Mouse (Mus musculus) midbrain, embryonic 14.5 days (tissue): ENCODE data around the gene Ric1. TPM values are rescaled to one million over a fixed set of nuclear protein-coding genes. Genes with fewer than 3 reads are reported as not detected.

Source experiments
- ATAC-seq: fragments of 200-750 bp; cut with Nextera tagmentation; 2 replicates; pipeline ENCODE4 v1.8.0; 2017; ENCODE audit warnings: moderate number of reproducible peaks, moderate library complexity; ENCODE audit not compliant: low FRiP score, low TSS enrichment
- DNase-seq: peaks from one replicate; pipeline ENCODE4 v3.0.0-alpha.2; 2015
- H3K27ac ChIP-seq: fragments of 300-500 bp; sonication (generic); replicated peaks from 2 replicates; pipeline ENCODE4 v1.5.1; 2014; ENCODE audit warnings: mild to moderate bottlenecking, low read depth, low read length, moderate library complexity
- H3K27me3 ChIP-seq: fragments of 300-500 bp; sonication (generic); 2 replicates; pipeline ENCODE4 v1.6.1; 2014; ENCODE audit warnings: low read length, control low read depth, mixed read lengths; ENCODE audit not compliant: control insufficient read depth, insufficient read depth
- H3K36me3 ChIP-seq: fragments of 300-500 bp; sonication (generic); 2 replicates; pipeline ENCODE4 v1.6.1; 2014; ENCODE audit warnings: low read length, control low read depth; ENCODE audit not compliant: control insufficient read depth, insufficient read depth
- H3K4me1 ChIP-seq: fragments of 300-500 bp; sonication (generic); 2 replicates; pipeline ENCODE4 v1.6.1; 2014; ENCODE audit warnings: mild to moderate bottlenecking, antibody characterized with exemption, low read length, control low read depth; ENCODE audit not compliant: control insufficient read depth, insufficient read depth
- H3K4me2 ChIP-seq: fragments of 300-500 bp; sonication (generic); 2 replicates; pipeline ENCODE4 v1.6.1; 2014; ENCODE audit warnings: mild to moderate bottlenecking, low read length, moderate library complexity
- H3K4me3 ChIP-seq: fragments of 300-500 bp; sonication (generic); replicated peaks from 2 replicates; pipeline ENCODE4 v1.5.1; 2014; ENCODE audit warnings: low read depth, low read length
- H3K9ac ChIP-seq: fragments of 300-500 bp; sonication (generic); replicated peaks from 2 replicates; pipeline ENCODE4 v1.6.1; 2014; ENCODE audit warnings: mild to moderate bottlenecking, low read length, moderate library complexity
- H3K9me3 ChIP-seq: fragments of 300-500 bp; sonication (generic); 2 replicates; pipeline ENCODE4 v1.6.1; 2016; ENCODE audit warnings: low read length, control low read depth, mixed read lengths; ENCODE audit not compliant: control insufficient read depth
- WGBS: fragments of 180-500 bp; shearing (Covaris S2); extraction: QIAGEN DNeasy Blood & Tissue Kit; methylation state at CpG from one replicate; pipeline ENCODE4 v1.1.7; 2014; 5-methylcytosine and 5-hydroxymethylcytosine counted together
- polyA plus RNA-seq: library from polyadenylated mRNA; unstranded; fragments of >200 nt; fragmentation: Nextera tagmentation; extraction: Ambion mirVana; gene quantifications from 2 replicates; pipeline ENCODE4 v1.2.1, GENCODE M21; 2014

The Ric1 gene
- polyA plus RNA-seq, 1 experiment from 2014 or later, result 17.7 TPM

GRCm38 (mm10) chr19:29653768-29654265 lies 131.7 kb downstream of the Ric1 start:
- no peak overlapping the region for H3K4me3 ChIP-seq
- no peak overlapping the region for H3K27ac ChIP-seq
- no peak overlapping the region for H3K4me2 ChIP-seq
- ATAC-seq (no peak), DNase-seq (no peak)
- no peaks in the 10 kb centered on the region for H3K9me3 ChIP-seq
- no peaks in the 10 kb centered on the region for H3K27me3 ChIP-seq
- H3K4me1 ChIP-seq, result no peaks in the 10 kb centered on the region
- WGBS, result 83% methylated on average over 9 of the region's 9 CpGs
- H3K9ac ChIP-seq, result no peak overlapping the region
- no peaks in the 10 kb centered on the region for H3K36me3 ChIP-seq

- H3K36me3 ChIP-seq, result no peaks in the 10 kb centered on the region
- whole genome bisulfite sequencing, result 38% methylated on average over 6 of the region's 6 CpGs
- DNase-seq, result no peak
- H3K9me3 ChIP-seq, result no peaks in the 10 kb centered on the region
- H3K4me1 ChIP-seq, result no peaks in the 10 kb centered on the region
- H3K9ac ChIP-seq, result no peak overlapping the region
- H3K4me3 ChIP-seq, result no peak overlapping the region
- no peaks in the 10 kb centered on the region for H3K27me3 ChIP-seq
- H3K27ac ChIP-seq, result no peak overlapping the region
- ATAC-seq, result no peak
- no peak overlapping the region for H3K4me2 ChIP-seq
Measured at GRCm38 (mm10) chr19:29655148-29655547, 133.1 kb downstream of the Ric1 start.

GRCm38 (mm10) chr19:29656029-29656428 lies 133.9 kb downstream of the Ric1 start:
- H3K4me3 ChIP-seq, result no peak overlapping the region
- no peak for DNase-seq
- no peaks in the 10 kb centered on the region for H3K9me3 ChIP-seq
- no peak overlapping the region for H3K9ac ChIP-seq
- H3K4me1 ChIP-seq, result no peaks in the 10 kb centered on the region
- H3K36me3 ChIP-seq, result no peaks in the 10 kb centered on the region
- H3K27me3 ChIP-seq, result no peaks in the 10 kb centered on the region
- WGBS, result 89% methylated on average over 4 of the region's 4 CpGs
- H3K4me2 ChIP-seq, result no peak overlapping the region
- no peak for ATAC-seq
- no peak overlapping the region for H3K27ac ChIP-seq

Other genes with a start within 250 kb of the Ric1 start
- gene Insl6, start 196.9 kb upstream of the Ric1 start, polyA plus RNA-seq, result 0.77 and 1.9 TPM in 2 replicates
- 2.7 and 3.3 TPM in 2 replicates for gene Rln1, start 187.6 kb upstream of the Ric1 start, polyA plus RNA-seq
- gene Plgrkt, start 154.9 kb upstream of the Ric1 start, polyA plus RNA-seq, result 97.2 and 102 TPM in 2 replicates
- gene Cd274, start 154.8 kb upstream of the Ric1 start, polyA plus RNA-seq, result 0.36 and 0.66 TPM in 2 replicates
- 0.12 TPM in 1 of 2 replicates, not detected in the other for gene Pdcd1lg2, start 111.4 kb upstream of the Ric1 start, polyA plus RNA-seq
- gene Ermp1, start 126.1 kb downstream of the Ric1 start, polyA plus RNA-seq, result 6.2 and 7.0 TPM in 2 replicates
- not detected in 2 replicates for gene Mlana, start 175.5 kb downstream of the Ric1 start, polyA plus RNA-seq